Mouse (Mus musculus): ENCODE measurements around the gene Tmem106b.

Tmem106b gene

GRCm38 (mm10) chr6:13069302-13070146 is at the start of gene Tmem106b:
TSS of gene Tmem106b (plus strand) at chr6:13069759.
- peak; percentile 98 to 99 for DNase-seq

GRCm38 (mm10) chr6:13021245-13022100 is 48.1 kb upstream of the Tmem106b start:
- DNase-seq, result no peak

- no peak for DNase-seq
Measured at GRCm38 (mm10) chr6:13030558-13030957, 39.0 kb upstream of the Tmem106b start.

- peak; percentile 40 to 43 for DNase-seq
Measured at GRCm38 (mm10) chr6:13030961-13031360, 38.6 kb upstream of the Tmem106b start.

DNA sequence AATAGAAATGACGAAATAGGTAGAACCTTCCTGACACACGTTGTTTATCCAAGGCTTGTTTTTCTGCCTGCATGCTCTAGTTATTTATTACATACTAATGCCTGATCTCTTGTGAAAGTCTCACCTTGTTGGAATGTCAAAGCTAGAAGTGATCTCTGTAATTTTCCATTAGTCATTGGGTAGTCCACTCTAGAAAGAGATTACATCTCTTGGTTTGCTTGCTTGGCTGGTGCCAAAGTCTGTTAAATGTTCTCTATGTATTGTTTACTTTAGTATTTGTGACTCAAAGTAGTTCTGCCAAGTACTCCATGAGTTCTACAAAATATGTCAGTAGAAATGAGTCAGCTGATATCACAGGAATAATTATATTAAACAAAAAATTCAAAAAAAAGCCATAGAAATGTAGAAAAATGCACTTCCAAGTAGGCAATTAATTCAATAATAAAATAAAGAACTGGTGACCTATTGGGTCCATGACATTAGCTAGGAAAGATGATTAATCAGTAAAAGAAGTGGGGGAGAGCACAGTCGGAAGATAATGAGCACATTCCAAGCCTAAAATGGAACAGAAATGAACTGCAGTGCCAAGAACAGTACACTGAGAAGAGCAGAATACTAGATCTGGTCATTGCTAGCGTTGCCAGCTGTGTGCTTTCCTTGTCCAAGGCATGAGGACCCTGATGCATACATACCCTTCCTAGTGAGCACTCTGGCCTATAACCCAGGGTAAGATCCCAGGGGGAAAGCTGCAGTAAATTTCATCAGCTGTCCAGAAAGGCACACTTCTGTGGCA is 17.0 kb upstream of the Tmem106b start:
- DNase-seq, result peak in 1 of 2 experiments; percentile 9

- DNase-seq, result no peak
Measured at GRCm38 (mm10) chr6:13061276-13062039, 8.1 kb upstream of the Tmem106b start.

DNA sequence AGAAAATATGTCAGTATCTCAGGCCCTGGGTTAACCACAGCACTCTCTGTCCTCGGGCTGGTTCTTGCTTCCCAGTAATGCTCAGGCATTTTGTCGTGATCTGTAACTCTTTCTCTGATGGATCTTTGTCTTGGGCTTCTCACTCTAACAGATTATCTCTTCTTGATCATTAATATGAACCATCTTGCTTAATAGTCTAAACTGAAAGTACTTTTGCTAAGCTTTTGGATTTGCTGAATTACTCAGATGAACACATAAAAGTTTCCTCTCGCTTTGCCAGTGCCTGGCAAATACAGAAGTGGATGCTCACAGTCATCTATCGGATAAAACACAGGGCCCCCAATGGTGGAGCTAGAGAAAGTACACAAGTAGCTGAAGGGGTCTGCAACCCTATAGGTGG is 7.5 kb upstream of the Tmem106b start:
- no peak for DNase-seq

DNA sequence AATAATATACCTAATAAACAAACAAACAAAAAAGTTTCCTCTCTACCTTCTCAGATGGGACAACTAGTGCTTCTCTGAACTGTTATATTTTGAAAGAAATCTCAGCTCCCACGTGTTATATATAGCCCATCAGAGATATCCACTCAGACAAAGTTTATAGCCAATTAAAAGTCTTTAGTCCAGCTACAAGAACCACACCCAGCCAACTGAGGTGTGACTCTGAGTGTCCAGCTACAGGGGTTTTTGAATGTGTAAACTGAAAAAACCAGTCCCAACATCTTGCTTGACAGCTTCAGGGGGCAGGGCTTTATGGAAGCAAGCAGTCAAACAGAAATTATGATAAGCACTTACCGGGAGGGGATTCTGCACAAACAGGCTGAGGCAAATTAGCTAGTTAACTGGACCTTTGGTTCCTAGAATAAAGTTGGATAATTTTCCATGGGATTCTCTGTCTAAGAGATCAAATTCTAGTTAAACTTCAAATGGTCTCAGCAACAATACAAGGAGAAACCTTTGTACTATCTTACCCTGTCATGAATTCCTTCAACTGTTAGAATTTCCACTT is 6.8 kb upstream of the Tmem106b start:
- peak in 1 of 2 experiments; percentile 22 for DNase-seq

DNA sequence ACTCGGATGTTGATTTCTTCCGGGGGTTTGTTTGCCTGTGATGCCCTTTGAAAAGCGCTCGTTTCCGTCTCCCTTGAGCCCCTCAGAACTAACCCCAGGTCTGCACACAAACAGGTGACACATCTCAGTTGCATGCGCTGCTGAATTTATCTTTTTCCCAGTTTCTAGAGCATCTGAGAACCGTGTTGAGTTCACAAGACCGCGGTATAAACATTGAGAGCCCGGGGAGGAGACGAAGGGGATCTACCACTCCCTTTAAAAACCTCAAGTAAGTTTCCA is 527 bp downstream of the Tmem106b start:
- DNase-seq, result no peak

DNA sequence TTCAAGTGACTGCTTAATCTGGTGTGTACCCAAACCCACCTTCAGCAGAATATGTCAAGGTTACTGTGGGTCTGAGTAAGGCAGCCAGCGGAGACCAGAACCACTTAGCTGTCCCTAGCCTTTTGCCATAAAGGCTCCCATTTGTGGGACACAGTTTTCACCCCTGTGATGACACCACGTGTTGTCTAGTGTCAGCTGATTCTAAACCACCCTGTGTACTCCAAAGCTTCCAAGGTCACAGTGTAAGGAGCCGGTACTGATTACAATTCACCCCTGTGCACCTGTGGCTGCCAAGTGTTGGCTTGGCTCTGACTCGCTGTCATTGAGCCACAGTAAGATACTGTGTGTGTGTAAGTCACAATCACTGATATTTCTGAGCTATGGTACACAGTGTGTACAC is 926 bp downstream of the Tmem106b start:
- DNase-seq, result peak; percentile 53 to 75

GRCm38 (mm10) chr6:13073036-13073435 is 3.5 kb downstream of the Tmem106b start:
- DNase-seq, result no peak

DNA sequence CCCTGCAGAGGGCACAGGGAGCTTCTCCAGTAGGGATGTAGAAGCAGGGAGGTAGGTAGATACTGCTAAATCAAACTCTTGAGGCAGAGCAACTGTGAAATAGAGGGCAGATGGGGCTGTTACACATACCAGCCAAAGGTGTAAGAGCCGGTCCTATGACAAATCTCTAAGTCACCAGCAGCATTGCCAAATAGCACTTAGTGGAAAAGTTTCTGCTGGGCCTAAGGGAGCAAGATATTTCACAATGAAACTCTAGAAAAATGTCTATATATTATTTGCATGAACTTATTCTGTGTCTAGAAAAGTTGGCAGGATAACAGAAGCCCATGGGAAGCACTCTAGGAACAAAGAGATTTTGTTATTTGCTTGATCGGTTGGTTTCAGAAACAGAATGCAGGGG is 4.3 kb downstream of the Tmem106b start:
- DNase-seq, result no peak

DNA sequence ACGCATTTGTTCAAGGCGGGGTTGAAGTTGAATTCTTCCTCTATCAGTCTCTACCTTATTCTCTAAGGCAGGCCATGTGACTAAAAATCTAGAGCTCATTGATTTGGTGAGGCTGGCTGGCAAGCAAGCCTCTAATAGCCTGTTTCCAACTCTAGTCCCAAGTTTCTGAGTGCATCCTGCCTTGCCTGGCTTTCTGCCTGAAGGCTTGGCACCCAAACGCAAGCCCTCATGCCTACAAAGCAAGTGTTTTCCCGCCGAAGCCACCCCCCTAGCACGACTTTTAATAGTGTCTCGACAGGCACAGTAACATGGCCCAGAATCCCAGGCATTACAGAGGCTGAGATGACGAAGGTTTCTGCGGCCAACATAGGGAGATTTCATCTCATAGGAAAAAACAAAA is 13.3 kb downstream of the Tmem106b start:
- DNase-seq, result no peak

DNA sequence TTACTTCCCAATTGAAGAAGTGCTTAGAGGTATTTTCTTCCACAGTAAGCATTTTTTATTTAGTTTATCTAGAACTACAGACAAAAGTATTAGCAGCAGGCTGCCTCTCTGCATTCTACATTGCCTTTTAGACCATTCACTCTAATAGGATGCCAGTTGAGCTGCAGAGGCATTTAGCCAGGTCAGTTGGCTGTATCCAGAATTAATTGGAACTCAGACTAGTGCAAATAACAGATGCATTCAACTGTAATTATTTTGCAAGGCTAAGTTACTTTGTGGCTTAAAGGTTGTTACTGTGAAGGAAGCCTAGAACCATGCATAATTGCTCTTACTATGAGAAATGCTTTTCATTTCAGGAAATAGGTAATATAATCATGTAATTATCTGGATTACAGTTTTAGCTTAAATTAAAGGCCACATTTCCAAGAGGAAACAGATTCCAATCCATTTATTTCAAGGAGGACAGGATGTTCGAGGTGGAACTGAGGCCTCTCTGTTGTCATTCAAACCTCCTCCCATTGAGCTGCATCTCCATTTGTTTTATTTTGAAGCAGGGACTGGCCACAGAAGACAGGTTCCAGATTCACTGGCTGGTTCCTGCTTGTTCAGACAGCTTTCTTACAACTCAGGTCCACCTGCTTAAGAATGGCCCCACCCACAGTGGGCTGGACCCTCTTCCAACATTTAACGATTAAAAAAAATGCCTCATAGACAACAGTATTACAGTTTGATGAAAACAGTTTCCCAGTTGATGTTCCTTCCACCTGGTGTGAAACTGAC is 27.3 kb downstream of the Tmem106b start:
- DNase-seq, result peak in 1 of 2 experiments; percentile 14

DNA sequence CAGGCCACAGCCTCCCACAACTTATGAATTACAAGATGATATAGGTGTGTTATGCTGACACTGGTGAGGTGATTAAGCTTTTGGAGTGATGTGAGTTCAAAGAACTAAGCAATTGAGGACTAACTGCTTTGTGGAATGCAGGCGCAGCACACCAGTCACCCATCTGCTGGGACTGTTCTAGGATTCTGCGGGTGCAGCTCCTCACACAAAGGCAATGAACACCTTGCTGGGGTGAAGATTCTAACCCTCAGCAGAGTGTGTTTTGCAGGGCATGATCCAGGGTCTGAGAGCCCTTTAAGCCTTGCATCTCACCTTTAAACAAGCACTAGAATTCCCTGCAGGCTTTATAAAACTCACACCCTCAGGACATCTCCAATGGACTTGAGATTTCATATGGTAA is 30.6 kb downstream of the Tmem106b start:
- no peak for DNase-seq

- DNase-seq, result no peak
Measured at GRCm38 (mm10) chr6:13108662-13109061, 39.1 kb downstream of the Tmem106b start.

GRCm38 (mm10) chr6:13137255-13137654 is 67.7 kb downstream of the Tmem106b start:
- DNase-seq, result no peak
